Mouse (Mus musculus) left cerebral cortex, postnatal 25 days (tissue): ENCODE measurements around the gene Zfhx3. TPM values are rescaled to one million over a fixed set of nuclear protein-coding genes. Genes with fewer than 3 reads are reported as not detected.

Source experiments
- DNase-seq, 2 experiments: peaks; one replicate each; pipeline ENCODE4 v3.0.0; 2022; ENCODE audit warnings: low spot score in 2 of 2, mixed read lengths in 1 of 2
- intact Hi-C: fragments of 180-260 bp; cut with DNase I; formaldehyde crosslinking; loops from one replicate; pipeline ENCODE4 v1.15.1; 2025
- total RNA-seq, 2 experiments: library from RNA; stranded (reverse); gene quantifications; 2 replicates each; pipeline ENCODE4 v1.2.3; 2021

The Zfhx3 gene
- total RNA-seq, 2 experiments from 2014 or later = 4.1 to 7.0 TPM

DNA sequence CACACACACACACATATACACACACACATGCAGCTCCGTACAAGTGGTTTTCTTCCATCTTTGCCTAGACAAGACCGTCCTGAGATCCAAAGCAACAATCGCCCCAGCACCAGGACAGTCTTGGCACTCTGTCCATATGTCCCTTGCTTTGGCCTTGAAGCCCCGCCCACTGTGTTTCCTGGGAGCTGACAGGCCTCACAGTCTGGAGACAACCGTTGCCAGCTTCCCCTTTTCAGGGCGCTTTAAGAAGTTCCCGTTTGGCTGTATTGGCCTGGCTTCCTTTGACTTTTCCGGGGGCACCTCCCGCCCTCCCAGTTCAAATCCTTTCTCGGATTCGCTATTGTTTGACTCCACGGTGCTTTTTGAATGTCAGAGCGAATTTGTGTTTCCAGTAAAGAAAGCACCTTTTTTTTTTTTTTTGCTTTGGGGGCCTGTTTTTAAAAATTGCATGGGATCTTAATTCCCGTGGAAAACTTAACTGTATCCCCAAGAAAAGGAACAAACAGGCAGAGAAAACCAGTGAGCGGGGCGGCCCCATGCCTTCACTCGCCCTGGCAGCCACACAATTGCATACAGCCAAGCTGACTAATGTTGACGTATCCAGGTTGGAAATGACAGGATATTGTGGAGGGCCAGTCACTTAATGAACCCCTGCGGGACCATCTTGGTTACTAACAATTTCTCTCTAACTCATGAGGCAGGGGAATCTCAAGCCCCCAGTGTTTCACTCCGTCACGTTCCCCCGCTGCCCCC, 444.9 kb downstream of the Zfhx3 start:
- intact Hi-C loops = no loop called here
- DNase-seq = no peak

DNA sequence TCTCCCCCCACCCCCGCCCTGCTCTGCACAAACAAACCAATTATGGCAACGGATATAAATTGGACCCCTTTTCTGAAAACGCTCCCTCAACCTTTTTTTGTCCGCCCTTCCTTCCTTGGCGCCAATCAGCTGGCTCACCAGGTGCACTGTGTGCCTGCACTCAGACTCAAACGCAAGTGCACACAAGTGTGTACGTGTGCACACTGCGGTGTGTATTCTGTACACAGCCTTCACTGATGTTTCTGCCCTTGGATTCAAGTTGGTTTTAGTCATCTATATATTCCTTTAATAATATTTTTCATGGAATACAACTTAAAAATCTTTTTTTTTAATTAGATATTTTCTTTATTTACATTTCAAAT, 445.4 kb downstream of the Zfhx3 start:
- intact Hi-C loops = no loop called here
- no peak for DNase-seq

- no peak for DNase-seq
- intact Hi-C loops = no loop called here
Observed at GRCm38 (mm10) chr8:108392909-108393308, 450.5 kb downstream of the Zfhx3 start.

GRCm38 (mm10) chr8:108402149-108402548, 459.7 kb downstream of the Zfhx3 start:
- intact Hi-C loops = no loop called here
- DNase-seq = no peak

DNA sequence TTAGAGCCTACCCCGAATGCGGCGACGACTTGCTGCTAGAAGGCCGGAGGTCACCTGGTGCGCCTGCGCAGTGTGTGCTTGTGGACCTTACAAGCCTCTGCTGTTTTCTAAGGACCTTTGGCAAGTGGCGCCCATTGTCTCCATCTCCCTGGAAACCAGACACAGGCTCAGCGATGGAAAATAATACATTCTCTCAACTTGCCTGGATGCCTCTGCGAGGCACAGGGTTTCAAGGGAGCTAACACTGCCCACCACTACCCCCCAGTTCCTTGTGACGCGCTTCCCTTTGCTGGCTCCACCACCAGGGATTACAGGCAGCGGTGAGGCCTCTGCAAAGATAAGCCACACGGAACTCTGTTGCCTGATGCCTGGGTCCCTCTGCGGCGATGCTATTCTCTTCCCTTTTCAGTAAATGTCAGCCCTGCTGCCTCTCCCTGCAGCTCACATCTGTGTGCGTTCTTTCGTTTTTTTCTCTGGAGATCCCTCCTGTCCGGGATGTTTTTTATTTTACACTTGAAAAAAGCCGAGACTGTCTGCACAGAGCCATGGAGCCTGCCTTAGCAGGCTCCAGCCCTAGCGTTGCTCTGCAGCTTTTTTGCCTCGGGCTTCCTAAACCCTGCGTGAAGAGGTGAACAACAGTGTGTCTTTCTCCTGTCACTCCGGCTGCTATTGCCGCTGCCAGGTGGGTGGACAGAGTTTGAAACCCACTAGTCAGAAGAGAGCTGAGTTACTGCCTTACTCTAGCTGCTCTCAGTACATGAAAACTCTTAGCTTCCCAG, 464.5 kb downstream of the Zfhx3 start:
- intact Hi-C loops = no loop called here
- DNase-seq = peak; percentile 33 to 44

- peak; percentile 34 to 37 for DNase-seq
- intact Hi-C loops = no loop called here
Observed at GRCm38 (mm10) chr8:108419162-108419844, 476.9 kb downstream of the Zfhx3 start.

GRCm38 (mm10) chr8:108422521-108422920, 480.1 kb downstream of the Zfhx3 start:
- no peak for DNase-seq
- intact Hi-C loops = no loop called here

- intact Hi-C loops = no loop called here
- no peak for DNase-seq
Observed at GRCm38 (mm10) chr8:108424337-108424736, 481.9 kb downstream of the Zfhx3 start.

GRCm38 (mm10) chr8:108433321-108433720, 490.9 kb downstream of the Zfhx3 start:
- no peak for DNase-seq
- intact Hi-C loops = no loop called here

- intact Hi-C loops = no loop called here
- no peak for DNase-seq
Observed at GRCm38 (mm10) chr8:108434510-108434909, 492.1 kb downstream of the Zfhx3 start.

DNA sequence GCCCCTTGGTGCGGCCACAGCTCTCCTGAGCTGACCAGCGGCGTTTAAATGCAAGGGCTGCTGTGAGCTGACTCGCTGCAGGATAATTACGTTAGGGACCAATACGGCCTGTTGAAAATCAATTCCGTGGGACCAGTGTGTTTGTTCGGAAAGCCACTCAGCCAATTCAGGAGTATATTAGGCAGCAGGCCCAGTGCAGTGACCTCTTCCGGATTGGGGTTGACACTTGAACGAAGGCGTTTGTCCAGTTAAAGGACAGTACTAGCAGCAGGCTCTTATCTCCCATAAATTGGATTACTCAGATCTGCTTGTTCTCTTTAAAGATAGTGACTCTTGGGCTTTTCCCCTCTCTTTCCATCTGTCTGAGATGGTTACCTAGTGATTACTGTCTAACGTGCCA, 493.9 kb downstream of the Zfhx3 start:
- intact Hi-C loops = no loop called here
- no peak for DNase-seq

- intact Hi-C loops = no loop called here
- DNase-seq = no peak
Observed at GRCm38 (mm10) chr8:108437316-108437830, 494.9 kb downstream of the Zfhx3 start.

DNA sequence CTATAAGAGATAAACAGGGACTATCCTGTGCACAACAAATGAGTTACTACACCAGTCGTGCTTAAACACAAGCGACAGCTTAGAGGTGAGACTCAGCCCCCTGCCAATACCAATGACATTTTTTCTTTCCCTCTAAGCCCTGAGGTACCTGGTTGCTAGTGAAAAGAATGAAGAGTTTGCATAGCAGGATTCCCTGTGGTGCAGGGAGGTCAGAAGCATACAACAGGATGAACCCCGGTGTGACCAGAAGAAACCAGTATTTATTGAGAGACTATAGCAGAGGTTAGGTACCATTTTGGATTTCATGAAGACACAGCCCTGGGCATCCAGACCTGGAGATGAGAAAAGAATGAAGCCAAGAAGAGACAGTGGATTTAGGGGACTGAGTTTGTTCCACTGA, 498.0 kb downstream of the Zfhx3 start:
- intact Hi-C loops = no loop called here
- DNase-seq = no peak

- intact Hi-C loops = no loop called here
- DNase-seq = no peak
Observed at GRCm38 (mm10) chr8:108450847-108451246, 508.4 kb downstream of the Zfhx3 start.

- DNase-seq = peak in 1 of 2 experiments; percentile 26
- intact Hi-C loops = no loop called here
Observed at GRCm38 (mm10) chr8:108454561-108455311, 512.3 kb downstream of the Zfhx3 start.

GRCm38 (mm10) chr8:108466653-108467052, 524.2 kb downstream of the Zfhx3 start:
- intact Hi-C loops = no loop called here
- DNase-seq = no peak

DNA sequence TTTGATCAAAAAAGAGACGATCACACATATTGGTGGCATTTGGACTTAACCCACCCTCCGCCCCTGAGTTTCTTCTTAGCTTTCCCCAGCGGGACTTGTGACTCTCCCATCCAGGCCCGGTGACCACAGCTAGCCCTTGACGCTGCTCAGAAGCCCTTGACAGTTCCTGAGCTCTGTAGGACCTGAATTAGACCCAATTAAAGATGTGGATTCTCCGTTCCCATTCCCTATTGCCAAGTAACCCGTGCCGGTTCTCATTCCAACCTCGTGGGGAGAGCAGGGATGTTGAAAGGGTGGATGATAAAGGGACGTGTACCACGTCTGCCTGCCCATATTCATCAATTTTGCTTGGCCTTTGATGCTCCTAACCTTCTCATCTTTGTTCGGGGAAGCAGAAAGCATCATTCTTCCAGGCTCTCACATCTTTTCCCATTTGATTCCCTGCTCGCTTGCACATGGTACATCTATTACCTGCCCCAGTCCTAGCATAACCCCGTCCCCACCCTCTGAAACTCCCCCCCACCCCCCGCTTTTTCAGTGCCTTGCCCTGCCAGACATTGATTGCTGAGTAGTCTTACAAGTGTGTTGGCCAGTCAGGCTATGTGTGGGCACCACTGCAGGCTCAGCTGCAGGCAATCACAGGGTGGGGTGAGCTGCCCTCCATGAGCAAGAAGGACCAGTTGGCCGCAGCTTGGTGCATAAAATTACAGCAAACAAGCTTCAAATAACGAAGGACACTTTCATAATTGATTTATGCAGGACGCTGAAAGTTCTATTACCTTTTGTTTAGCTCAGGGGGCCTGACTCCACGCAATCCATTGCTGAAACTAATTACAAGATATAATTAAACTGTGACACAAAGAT, 525.0 kb downstream of the Zfhx3 start:
- intact Hi-C loops = no loop called here

DNA sequence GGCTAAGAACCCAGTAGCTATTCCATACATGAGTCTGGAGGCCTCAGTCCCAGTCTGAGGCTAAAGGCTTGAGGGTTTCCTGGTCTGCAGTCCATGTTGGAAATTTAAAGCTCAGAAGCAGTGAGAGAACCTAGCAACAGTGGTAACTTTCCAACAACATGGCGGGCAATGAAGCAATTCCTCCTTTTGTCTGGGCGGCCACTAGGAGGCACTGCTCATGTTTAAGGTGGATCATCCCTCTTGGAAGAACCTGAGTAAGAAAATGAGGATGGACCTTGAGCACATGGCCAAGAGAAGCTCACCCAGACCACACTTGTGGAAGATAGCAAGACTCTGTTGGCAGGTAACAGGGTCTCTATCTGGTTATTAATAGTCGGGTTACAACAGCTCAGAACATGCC, 527.8 kb downstream of the Zfhx3 start:
- DNase-seq = no peak

More for the DNA sequence above, 525.0 kb downstream of the Zfhx3 start:
- no peak for DNase-seq

GRCm38 (mm10) chr8:108474556-108474955, 532.1 kb downstream of the Zfhx3 start:
- DNase-seq = no peak
- intact Hi-C loops = no loop called here

More for the DNA sequence above, 527.8 kb downstream of the Zfhx3 start:
- intact Hi-C loops = no loop called here
